In the genomic region with DNA sequence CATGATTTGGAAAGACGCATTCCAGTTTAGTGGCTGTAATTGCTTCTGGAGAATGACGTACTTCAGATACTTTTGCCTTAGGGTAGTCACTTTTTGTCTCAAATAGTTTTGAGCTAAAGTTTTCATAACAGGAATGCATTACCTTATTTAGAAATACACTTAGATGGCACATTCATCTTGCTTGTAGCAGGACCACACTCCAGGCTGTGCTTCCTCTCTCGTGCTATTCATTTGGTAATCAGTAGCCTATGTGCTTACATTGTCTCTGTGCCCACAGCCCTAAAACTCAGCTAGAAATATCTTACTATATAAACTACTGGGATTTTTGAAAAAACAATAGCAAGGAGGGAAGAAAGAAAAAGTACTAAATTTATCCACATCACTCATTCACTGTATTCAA, we compare ENCODE assay signal across 29 mouse cellular contexts.
"Had no signal": no experiment of that assay in that cellular context is flagged by ENCODE, and none has a peak within 500 bp of the region (broad histone marks: within the 10 kb centered on the region; RNA-seq: fewer than 3 reads in every experiment).

No protein-coding gene starts in this region.

- H3K27me3 ChIP-seq: heart, embryonic 13.5 days; heart, embryonic 15.5 days; hindbrain, embryonic 12.5 days; intestine, embryonic 15.5 days; kidney, embryonic 15.5 days; limb, embryonic 13.5 days; limb, embryonic 15.5 days; liver, embryonic 12.5 days had no signal

- H3K4me2 ChIP-seq: heart, embryonic 11.5 days; heart, embryonic 13.5 days; heart, embryonic 15.5 days; hindbrain, embryonic 12.5 days; hindbrain, embryonic 14.5 days; intestine, embryonic 15.5 days; kidney, embryonic 15.5 days; limb, embryonic 13.5 days; limb, embryonic 15.5 days; liver, embryonic 12.5 days had no signal

- ATAC-seq: hindbrain, embryonic 16.5 days; inflammation-experienced regulatory T-cells, adult 6 months; intestine, embryonic 15.5 days; intestine, postnatal 0 days; liver, embryonic 12.5 days had no signal

- H3K4me1 ChIP-seq: heart, embryonic 13.5 days; heart, embryonic 15.5 days; hindbrain, embryonic 10.5 days; hindbrain, embryonic 12.5 days; intestine, embryonic 15.5 days; kidney, embryonic 15.5 days; limb, embryonic 13.5 days; limb, embryonic 15.5 days; liver, embryonic 12.5 days had no signal

- H3K27ac ChIP-seq: gastrocnemius, adult 2 months; heart, adult 2 months; heart, embryonic 13.5 days; heart, embryonic 15.5 days; hindbrain, embryonic 10.5 days; hindbrain, embryonic 12.5 days; hindbrain, embryonic 14.5 days; intestine, embryonic 15.5 days; kidney, embryonic 15.5 days; kidney, postnatal 0 days; limb, embryonic 13.5 days; limb, embryonic 15.5 days; liver, embryonic 12.5 days; liver, embryonic 14.5 days had no signal

- H3K4me3 ChIP-seq: gastrocnemius, adult 2 months; heart, adult 2 months; heart, embryonic 13.5 days; heart, embryonic 15.5 days; hindbrain, embryonic 10.5 days; hindbrain, embryonic 12.5 days; intestine, embryonic 15.5 days; kidney, embryonic 15.5 days; limb, embryonic 13.5 days; limb, embryonic 15.5 days; liver, embryonic 12.5 days had no signal

- H3K9me3 ChIP-seq: heart, embryonic 13.5 days; heart, embryonic 15.5 days; hindbrain, embryonic 10.5 days; hindbrain, embryonic 12.5 days; intestine, embryonic 15.5 days; kidney, embryonic 15.5 days; limb, embryonic 13.5 days; limb, embryonic 15.5 days; liver, embryonic 12.5 days had no signal

- H3K9ac ChIP-seq: heart, embryonic 13.5 days; heart, embryonic 15.5 days; hindbrain, embryonic 12.5 days; hindbrain, embryonic 14.5 days; intestine, embryonic 15.5 days; kidney, embryonic 15.5 days; limb, embryonic 13.5 days; limb, embryonic 15.5 days; liver, embryonic 12.5 days; liver, embryonic 14.5 days had no signal

- DNase-seq: gastrocnemius, adult 2 months; gastrocnemius, postnatal 10 days; gastrocnemius, postnatal 25 days; heart, adult 2 months; heart, postnatal 14 days; heart, postnatal 4 days; kidney, adult 18-20 months; kidney, adult 8-10 months; kidney, postnatal 14 days; kidney, postnatal 36 days; layer of hippocampus, adult 9-11 months; layer of hippocampus, postnatal 36 days; left cerebral cortex, postnatal 4 days had no signal
